Mouse (Mus musculus): ENCODE results near the gene Taar1. TPM values are rescaled to one million over a fixed set of nuclear protein-coding genes. Genes with fewer than 3 reads are reported as not detected.

Gene Taar1
- not detected in 2 replicates for total RNA-seq (2014; fragmentation: Nextera tagmentation)
- not detected in 2 replicates for total RNA-seq (2017)

DNA sequence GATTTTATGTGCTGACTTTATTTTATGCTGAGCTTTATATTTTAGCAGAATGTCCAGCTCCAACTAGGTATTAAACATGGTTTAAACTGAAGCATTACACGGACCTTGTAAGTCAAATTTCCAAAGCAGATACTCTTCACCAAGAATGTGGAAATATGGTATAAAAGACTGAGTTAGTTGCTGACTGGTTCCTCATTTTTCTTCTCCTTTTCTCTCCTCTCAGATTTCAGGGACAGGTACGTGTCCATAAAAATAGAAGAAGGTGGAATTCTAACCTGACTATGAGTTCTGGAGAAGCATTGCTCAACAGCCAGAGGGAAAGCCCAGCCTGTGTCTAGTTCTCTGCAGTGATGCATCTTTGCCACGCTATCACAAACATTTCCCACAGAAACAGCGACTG is at the start of gene Taar1:
Taar1 (plus strand) TSS at position 301 of the 400 bp plus-strand sequence.
- no peak for ATAC-seq (replicated peaks; ENCODE audit: poor library complexity, severe bottlenecking)

DNA sequence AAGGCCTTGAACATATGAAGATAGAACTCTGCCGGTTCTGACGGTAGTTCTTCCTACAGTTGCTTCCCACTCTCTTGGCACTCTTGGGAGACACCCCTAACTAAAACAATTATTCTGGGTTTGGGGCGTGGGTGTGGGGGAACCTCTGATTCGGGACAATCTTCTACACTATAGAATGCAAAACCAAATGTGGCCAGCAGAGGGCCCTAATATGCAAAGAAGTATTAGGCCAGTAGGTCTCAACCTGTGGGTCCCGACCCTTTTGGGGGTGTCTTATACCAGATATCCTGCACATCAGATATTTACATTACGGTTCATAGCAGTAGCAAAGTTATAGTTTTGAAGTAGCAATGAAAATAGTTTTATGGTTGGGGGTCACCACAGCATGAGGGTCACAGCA is 39.5 kb upstream of the Taar1 start:
- ATAC-seq (replicated peaks; ENCODE audit: poor library complexity, severe bottlenecking), result no peak

DNA sequence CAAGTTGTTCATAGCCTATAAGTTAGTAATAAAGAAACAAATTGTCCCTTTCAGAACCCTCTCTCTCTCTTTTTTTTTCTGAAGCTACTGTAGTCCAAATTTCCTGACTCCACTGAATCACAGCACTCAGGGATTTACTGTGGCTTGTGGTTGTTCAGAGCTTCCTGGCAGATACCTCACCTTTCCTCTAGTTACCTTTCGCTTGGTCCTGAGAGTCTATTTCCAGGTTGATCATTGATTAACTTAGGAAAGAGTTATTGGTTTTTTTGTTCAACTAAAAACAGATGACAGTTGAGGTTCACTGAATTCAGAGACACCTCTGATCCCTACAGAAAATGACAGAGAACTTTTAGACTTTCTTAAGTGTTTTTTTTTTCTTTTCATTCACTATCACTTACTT is 35.2 kb upstream of the Taar1 start:
- ATAC-seq (replicated peaks; ENCODE audit: poor library complexity, severe bottlenecking), result no peak

DNA sequence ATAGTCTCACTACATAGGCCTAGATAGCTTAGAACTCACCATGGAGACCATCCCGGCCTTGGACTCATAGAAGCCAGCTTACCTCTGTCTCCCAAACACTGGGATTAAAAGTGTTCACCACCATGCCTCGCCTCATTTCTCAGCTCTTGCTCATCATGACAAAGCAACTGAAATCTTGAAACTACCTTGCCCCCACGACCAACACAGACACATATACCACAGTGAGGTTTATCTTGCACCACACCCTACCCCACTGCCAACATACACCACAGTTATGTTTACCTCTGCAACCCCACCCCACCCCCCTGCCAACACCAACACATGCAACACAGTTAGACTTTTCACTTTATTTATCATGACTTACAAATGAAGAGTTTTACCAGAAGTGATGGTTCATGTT is 34.1 kb upstream of the Taar1 start:
- no peak for ATAC-seq (replicated peaks; ENCODE audit: poor library complexity, severe bottlenecking)

DNA sequence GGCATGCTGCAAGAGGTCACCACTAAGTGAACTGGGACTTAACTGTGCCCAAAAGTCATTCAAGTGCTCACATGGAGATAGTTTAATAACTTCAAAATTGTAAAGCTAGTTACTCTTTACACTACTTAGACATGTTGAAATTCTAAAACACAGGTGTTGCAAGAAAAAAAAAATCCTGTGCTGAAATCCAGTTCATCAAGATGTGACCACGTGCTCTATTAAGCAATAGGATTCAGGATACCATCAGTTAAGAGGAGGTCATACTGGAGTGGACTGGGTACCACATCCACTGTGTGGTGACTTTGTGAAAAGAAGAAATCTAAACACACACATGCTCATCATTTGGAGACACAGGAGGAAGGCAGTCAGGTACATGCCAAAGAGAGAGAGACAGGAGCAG is 27.2 kb upstream of the Taar1 start:
- ATAC-seq (replicated peaks; ENCODE audit: poor library complexity, severe bottlenecking), result no peak

DNA sequence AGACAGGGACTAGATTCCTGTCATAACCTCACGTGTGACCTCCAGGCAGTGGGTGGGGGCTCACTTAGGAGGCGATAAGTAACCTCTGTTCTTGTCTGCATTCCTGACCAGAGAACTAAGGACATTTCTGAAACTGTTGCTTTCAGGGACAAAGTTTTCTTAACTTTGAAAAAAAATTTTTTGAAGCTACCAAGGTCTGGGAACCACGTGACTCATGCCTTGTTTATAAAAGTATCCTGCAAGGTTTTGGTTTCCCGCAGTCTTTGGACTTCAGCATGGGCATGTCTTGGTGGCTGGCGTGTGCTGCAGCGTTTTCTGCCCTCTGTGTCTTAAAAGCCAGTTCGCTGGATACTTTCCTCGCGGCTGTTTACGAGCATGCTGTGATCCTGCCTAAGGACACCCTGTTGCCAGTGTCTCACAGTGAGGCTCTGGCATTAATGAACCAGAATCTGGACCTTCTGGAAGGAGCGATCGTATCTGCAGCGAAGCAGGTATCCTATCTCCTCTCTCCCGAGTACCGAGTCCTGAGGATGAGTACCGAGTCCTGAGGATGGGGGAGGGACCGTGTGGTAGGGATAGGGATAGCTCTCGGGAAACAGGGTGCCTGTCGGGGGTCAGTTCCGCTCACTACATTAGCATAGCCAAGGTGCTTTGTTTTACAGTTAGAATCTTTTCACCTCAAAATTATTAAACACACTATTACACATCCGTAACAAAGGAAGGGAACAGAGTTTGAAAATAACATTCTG is 25.4 kb upstream of the Taar1 start, which contains the start of gene Vnn1:
Vnn1 (plus strand) TSS at position 88 of the 749 bp plus-strand sequence.
- no peak for ATAC-seq (replicated peaks; ENCODE audit: poor library complexity, severe bottlenecking)

DNA sequence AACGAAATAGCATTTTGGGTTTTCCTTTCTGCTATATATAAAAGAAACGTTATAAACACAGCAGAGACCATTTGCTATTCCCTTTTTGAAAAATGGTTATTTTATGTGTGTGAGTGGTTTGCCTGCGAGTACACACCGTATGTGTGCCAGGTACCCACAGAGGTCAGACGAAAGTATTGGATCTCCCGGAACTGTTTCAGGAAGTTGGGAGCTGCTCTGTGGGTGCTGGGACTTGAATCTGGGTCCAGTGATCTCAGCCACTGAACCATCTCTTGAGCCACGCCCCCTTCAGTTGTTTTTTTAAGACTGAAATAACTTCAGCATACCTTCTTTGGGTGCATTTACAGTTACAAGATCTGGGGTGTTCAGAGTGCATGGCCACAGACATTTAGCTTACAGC is 24.8 kb upstream of the Taar1 start:
- ATAC-seq (replicated peaks; ENCODE audit: poor library complexity, severe bottlenecking), result no peak

DNA sequence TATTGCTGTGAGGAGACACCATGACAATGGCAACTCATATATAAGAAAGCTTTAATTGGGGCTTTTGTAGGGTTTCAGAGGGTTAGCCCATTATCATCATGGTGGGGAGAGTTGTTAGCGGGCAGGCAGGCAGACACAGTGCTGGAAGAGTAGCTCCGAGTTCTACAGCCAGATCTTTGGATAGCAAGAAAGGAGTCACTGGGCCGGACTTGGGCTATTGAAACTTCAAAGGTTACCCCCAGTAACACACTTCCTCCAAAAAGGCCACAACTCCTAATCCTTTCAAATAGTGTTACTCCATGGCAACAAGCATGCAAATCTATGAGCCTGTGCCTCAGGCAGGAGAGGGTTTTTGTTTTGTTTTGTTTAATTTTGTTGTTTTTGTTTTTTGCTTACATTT is 19.0 kb upstream of the Taar1 start:
- no peak for ATAC-seq (replicated peaks; ENCODE audit: poor library complexity, severe bottlenecking)

DNA sequence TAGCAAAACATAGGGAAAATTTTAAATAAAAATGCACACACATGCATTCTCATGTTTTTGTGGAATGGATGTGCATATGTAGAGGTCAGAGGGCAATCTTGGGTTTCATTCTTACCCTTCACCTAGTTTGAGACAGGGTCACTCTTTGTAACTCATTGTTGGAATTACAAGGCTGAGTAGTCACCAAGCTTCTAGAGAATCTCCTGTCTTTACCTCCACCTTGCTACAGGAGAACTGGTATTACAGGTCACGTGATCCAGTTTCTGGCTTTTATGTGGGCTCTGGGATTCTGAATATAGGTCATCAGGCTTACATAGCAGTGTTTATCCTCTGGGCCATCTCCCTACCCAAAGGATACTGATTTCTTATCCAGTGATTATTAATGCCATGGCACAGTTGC is 14.5 kb upstream of the Taar1 start:
- no peak for ATAC-seq (replicated peaks; ENCODE audit: poor library complexity, severe bottlenecking)

DNA sequence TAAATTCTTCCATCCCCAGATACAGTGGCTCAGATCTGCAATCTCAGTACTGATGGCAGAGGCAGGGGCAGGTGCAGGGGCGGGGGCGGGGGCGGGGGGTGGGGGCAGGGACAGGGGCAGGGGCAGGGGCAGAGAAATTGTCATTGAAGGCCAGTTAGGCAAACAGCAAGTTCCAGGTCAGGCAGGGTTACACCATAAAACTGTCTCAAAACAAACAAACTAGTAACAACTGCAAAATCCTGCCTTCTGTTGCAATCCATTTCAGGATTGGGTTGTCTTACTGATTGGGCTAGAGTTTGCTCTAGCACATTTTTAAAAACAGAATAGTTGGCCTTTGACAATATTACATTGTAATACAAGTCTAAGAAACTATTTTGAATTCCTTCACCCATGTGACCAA is 2.3 kb downstream of the Taar1 start:
- no peak for ATAC-seq (replicated peaks; ENCODE audit: poor library complexity, severe bottlenecking)

DNA sequence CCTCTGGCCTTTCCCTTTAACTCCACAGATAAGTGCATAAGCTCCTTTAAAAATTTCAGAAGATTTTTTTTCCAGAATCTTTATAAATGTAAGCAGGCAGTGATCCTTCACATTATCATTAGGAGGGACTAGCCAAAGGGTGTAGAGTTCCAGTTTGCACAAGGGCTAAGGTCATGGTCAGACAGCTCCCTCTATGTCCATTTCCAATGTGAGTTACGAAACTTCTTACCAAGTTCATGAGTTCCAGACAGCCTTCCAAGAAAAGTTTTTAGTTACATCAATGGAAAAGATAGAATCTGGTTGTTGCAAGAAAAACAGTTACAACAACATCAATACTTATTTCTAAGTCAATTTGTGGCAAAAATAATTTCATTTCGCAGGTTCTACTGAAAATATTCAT is 3.8 kb downstream of the Taar1 start:
- ATAC-seq (replicated peaks; ENCODE audit: poor library complexity, severe bottlenecking), result no peak

DNA sequence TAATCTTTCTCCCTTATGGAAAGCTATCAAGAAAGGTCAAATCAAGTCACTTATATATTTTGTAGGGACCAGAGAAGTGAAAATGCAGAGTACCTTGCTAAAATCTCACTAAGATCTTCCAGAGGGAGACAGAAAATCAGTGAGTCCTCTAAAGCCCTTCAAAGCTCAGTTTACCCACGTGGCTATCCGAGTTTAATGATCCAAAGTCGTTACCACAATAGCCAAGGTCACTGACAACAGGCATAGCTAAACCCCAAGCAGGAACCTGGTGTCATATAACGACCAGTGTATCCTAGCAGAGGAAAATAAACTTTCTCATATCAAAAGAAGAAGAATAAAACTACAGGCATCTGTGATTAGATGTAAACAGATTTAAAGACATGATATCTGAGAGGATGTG is 17.5 kb downstream of the Taar1 start:
- ATAC-seq (replicated peaks; ENCODE audit: poor library complexity, severe bottlenecking), result no peak

DNA sequence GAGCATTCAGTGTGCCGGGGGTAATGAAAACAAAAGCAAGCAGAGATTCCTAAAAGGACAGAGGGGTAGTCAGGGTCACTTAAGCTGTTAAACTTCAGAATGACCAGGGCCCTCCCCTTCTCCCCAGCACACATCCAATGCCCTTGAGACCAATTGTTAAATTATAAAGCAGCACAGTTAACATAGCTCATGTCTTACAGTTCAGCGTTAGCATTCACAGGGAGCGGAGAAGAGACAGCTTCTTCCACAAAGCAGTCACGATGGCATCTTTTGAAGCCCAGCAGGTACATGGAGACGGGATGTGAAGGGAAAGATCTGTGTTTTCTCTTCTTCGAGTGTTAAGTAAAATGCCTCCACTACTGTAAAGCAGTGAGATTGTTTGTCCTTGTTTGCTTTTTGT is 18.2 kb downstream of the Taar1 start, which contains the start of gene Taar2:
Taar2 (plus strand) TSS at position 261 of the 400 bp plus-strand sequence.
- ATAC-seq (replicated peaks; ENCODE audit: poor library complexity, severe bottlenecking), result no peak

DNA sequence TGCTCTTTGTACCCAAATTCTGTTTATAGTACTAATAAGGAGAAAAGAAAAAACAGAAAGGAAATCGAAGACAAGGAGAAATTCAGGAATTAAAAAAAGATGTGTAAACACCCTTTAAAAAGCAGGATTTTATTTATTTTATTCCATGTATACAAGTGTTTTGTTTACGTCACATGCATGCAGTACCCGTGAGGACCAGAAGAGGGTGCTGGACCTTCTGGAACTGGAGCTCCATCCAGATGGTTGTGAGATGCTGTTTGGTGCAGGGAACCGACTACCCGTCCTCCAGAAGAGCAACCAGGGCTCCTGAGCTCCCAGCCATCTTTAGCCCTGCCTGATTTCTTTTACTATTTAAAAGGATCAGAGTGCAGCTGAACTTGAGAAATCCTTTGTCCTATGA is 22.3 kb downstream of the Taar1 start:
- peak; percentile 72 for ATAC-seq (replicated peaks; ENCODE audit: poor library complexity, severe bottlenecking)

DNA sequence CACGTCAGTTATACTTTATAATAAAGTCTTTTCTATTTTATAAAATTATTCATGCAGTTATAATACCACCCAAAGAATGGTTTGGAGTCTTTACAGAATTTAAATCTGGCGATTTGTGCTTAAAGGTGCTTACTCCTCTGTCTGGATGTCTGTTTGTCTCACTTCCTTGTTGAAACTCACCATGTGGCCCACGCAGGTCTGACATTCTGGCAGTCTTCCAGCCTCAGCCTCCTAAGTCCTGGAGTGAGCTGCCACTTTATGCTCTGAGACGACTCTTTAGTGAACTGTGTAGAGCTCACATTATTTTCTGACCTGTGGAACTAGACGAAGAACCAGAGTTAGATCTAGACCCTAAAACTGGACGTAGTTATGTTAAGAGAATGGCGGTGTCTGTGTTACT is 27.9 kb downstream of the Taar1 start:
- no peak for ATAC-seq (replicated peaks; ENCODE audit: poor library complexity, severe bottlenecking)

DNA sequence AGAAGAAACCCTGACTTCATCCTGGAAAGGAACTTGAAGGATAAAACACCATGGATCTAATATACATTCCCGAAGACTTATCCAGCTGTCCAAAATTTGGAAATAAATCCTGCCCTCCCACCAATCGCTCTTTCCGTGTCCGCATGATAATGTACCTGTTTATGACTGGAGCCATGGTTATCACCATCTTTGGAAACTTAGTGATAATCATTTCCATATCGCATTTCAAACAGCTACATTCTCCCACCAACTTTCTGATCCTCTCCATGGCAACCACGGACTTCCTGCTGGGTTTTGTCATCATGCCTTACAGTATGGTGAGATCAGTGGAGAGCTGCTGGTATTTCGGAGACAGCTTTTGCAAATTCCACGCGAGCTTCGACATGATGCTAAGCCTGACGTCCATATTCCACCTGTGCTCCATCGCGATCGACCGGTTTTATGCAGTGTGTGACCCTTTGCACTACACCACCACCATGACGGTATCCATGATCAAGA is 29.4 kb downstream of the Taar1 start, which contains the start of gene Taar3:
Taar3 (plus strand) TSS at position 51 of the 498 bp plus-strand sequence.
- no peak for ATAC-seq (replicated peaks; ENCODE audit: poor library complexity, severe bottlenecking)

DNA sequence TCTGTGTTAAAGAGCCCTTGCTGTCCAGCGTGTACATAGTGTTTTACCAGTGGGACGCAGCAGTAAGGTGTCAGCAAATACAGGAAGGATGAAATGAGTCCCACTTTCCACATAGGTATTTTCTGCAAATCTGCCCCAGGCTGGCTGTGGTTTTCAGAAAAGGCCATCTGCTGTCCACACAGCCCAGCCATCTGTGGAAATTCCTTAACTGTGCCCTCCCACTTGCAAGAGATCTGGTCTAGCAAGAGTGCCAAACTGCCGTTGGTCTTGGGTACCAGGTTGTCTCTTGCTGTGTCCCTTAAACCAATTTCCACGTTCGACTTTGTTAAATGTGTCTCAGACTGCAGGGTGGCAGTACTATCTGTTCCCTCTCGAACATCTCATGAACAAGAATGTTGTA is 31.6 kb downstream of the Taar1 start:
- ATAC-seq (replicated peaks; ENCODE audit: poor library complexity, severe bottlenecking), result no peak

DNA sequence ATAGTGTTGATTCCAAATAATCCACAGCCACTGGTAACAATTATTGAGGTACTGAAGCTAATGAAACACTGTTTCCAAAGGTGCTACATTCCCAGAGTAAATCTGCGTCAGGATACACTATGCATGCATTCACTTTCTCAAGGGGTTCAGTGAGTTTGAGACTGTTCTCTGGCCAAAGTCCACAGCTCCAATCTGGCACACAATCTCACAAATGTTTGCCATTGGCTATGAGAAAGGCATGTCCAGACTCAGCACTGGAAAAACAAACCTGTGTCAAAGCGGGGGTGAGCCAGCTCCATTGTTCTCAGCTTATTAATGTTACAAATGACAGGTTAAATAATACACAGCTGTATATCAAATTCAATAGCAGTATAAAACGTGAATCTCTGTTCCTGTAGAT is 38.9 kb downstream of the Taar1 start:
- no peak for ATAC-seq (replicated peaks; ENCODE audit: poor library complexity, severe bottlenecking)

DNA sequence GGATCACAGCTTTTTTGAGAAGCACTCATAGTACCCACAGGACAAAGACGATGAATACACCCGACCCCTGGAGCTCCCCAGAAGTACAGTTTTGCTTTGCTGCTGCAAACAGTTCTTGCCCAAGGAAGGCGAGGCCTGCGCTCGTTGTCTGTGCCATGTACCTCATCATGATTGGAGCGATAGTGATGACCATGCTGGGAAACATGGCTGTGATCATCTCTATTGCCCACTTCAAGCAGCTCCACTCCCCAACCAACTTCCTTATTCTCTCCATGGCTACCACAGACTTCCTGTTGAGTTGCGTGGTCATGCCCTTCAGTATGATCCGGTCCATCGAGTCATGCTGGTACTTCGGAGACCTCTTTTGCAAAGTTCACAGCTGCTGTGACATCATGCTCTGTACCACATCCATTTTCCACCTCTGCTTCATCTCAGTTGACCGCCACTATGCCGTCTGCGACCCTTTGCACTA is 40.3 kb downstream of the Taar1 start, which contains the start of gene Taar4:
Taar4 (plus strand) TSS at position 51 of the 472 bp plus-strand sequence.
- peak; percentile 94 for ATAC-seq (replicated peaks; ENCODE audit: poor library complexity, severe bottlenecking)

DNA sequence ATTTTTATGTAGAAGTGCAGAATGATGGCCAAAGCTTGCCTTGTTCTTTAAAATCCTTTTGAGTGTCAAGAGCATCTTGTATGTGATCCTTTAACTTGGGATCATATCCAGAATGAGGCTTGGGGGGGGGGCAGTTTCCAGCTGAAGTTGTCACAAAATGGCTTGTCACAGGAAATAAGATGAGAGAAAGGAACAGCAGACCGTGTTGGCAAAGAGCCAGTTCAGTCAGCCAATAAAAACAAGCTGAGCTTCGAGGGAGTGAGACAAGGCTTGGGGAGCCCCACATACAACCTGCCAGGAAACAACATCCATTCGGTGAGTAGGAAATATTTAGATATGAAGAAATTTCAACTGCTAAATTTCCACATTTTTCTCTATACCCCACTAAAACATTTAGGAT is 43.3 kb downstream of the Taar1 start:
- no peak for ATAC-seq (replicated peaks; ENCODE audit: poor library complexity, severe bottlenecking)

DNA sequence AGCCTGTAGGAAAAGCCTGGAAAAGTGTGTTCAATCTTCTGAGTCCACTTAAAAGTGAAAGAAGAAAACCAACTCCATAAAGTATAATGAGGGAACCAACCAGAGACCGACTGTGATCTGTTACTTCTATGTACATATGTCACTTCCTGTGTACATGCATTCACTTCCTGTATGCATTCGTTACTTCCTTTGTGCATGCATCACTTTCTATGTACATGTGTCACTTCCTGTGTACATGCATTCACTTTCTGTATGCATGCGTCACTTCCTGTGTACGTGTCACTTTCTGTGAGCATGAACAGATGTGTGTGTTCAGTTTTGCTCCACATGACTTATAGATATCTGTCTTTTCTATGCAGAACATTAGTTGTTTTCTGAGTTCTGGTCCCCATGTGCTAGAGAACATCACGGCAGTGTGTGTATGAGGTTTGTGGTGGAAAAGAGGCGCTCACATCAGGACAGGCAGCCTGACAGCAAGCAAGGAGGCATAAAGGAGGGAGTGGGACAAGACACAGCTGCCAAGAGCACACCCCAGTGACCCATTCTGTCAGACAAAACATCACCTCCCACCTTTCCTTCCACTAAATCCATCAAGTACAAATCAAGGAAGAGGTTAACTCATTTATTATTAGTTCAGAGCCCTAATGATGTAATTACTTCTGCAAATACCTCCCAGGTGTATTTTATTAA is 44.9 kb downstream of the Taar1 start:
- ATAC-seq (replicated peaks; ENCODE audit: poor library complexity, severe bottlenecking), result peak; percentile 56

All from granulocyte monocyte progenitor cell, adult 5-6 weeks (primary cell).